Mouse (Mus musculus) thymus, adult 2 months (tissue): ENCODE results near the gene Rnaset2b.
"Not testable (repeated sequence)": the region's sequence is repeated elsewhere in the genome, so short reads cannot be mapped to it uniquely, and the experiment has no call there.

Experiments
- CTCF ChIP-seq: fragments of 200-500 bp; IDR thresholded peaks from 2 replicates; pipeline ENCODE4 v1.5.1; 2012; ENCODE audit warnings: mild to moderate bottlenecking, control low read depth, low read length, moderate library complexity, borderline replicate concordance; ENCODE audit not compliant: control insufficient read depth, poor library complexity, insufficient read depth; ENCODE audit errors: extremely low read depth
- POLR2A ChIP-seq: fragments of 200-500 bp; IDR thresholded peaks from 2 replicates; pipeline ENCODE4 v1.6.1; 2012; ENCODE audit warnings: mild to moderate bottlenecking, low read length, control low read depth, moderate library complexity; ENCODE audit not compliant: control insufficient read depth, poor library complexity, insufficient read depth; ENCODE audit errors: extremely low read depth

DNA sequence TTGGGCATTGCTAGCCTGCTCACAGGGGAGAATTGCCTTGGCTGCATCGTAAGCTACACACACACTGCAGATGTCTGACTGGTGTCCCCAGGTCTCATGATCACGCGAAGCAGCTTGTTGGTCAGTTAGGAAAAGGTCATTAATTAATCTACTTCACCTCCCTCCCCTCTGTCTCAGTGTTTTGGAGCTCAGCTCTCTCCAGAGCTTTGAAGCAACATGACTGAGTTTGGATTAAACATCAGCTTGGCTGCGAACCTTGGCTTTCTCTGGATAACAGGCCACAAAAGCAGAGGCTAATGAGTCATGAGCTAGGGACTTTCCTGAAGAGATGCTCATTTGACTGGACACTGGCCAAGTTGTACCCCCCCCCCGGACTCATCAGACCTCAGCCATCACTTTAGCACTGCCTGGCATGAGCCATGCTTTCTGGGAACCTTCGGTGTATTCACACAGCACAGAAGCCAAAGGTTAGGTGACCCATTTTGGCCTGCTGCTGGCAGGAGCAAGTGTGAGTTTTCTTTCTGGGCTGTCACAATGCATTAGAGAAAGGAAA lies 60.3 kb downstream of the Rnaset2b start:
- TF ChIP-seq POLR2A, CTCF: not testable (repeated sequence)
